Mouse (Mus musculus) spleen, adult 2 months (tissue): ENCODE measurements around the gene Zfp354a.

Experiments used
- CTCF ChIP-seq: fragments of 200-500 bp; IDR thresholded peaks from 2 replicates; pipeline ENCODE4 v1.5.1; 2011; ENCODE audit warnings: mild to moderate bottlenecking, inconsistent platforms; ENCODE audit not compliant: insufficient read depth, insufficient read length, insufficient replicate concordance; ENCODE audit errors: extremely low read depth
- POLR2A ChIP-seq: fragments of 200-500 bp; IDR thresholded peaks from 2 replicates; pipeline ENCODE4 v1.6.1; 2011; ENCODE audit warnings: low read depth, low read length, inconsistent platforms

GRCm38 (mm10) chr11:51107261-51107660 lies 48.2 kb downstream of the Zfp354a start:
- no peak for TF ChIP-seq CTCF
- TF ChIP-seq POLR2A = no peak
